Mouse (Mus musculus): Measurements from ENCODE around the gene Timp4.
"Not testable (repeated sequence)": the region's sequence is repeated elsewhere in the genome, so short reads cannot be mapped to it uniquely, and the experiment has no call there.

Timp4 gene

DNA sequence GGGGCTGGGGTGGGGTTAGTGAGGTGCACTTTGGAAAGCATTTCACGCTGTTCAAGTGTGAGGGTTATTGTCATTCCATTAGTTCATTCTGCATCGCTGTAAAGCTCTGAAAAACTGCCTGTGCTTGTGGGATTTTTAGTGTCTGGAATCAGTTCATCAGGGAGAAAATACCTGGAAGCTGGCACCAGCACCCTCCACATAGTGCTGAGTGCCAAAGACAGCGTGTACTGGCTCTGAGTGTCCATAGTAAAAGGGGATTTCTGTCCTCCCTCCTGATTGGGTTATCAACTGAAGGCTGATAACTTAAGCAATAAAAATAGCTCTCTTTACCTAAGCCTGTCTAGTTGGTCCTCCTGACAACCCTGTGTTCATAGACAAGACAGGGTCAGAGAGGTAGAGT is 8.5 kb upstream of the Timp4 start:
- intact Hi-C loops (cut with DNase I): loop anchor here (10.0 kb wide), 1 partner anchor 226 kb away; the partner anchor contains the start of gene Tamm41

GRCm38 (mm10) chr6:115255171-115255570 is 3.2 kb upstream of the Timp4 start:
- intact Hi-C loops (cut with DNase I): no loop called here

DNA sequence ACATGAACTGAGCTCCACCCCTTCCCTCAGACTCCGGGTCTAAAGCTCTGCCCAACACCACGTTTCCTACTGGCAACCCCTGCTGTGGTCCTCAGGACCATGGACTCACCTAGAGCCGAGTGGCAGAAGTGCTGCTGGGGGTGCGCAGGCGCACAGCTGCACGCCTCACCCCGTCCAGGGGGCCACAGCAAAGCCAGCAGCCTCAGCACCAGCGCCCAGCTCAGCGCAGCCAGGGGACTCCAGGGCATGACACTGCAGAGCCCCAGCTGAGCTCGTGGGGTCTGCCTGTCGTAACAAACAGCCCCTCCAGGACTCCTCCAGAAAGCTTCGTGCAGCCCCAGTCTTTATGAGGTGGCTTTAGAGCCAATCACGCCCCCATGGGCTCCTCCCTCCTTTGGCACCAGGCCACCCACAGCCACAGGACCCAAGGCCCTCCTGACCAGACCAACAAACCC is 447 bp downstream of the Timp4 start:
- intact Hi-C loops (cut with DNase I): no loop called here

- intact Hi-C loops (cut with DNase I): no loop called here
Observed at GRCm38 (mm10) chr6:115245500-115246058, 6.4 kb downstream of the Timp4 start.

DNA sequence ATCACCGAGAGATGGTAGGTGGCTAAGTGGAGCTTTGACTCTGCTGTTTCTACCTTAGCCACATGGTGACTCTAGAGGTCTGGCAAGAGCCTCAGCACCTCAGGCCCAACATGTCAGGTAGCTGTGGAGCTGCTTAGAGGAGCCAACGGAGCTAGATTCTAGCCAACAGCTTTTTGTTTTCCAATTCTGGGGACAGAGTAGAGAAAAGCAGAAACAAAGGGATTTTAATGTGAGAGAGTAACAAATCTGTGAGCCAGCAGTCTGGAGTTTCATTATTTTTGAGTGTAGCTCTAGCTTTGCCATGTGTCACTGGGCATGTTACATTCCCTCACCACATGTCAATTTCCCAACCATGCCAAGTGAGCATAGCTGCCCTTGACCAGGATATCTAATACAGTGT is 7.8 kb downstream of the Timp4 start:
- intact Hi-C loops (cut with DNase I): no loop called here

DNA sequence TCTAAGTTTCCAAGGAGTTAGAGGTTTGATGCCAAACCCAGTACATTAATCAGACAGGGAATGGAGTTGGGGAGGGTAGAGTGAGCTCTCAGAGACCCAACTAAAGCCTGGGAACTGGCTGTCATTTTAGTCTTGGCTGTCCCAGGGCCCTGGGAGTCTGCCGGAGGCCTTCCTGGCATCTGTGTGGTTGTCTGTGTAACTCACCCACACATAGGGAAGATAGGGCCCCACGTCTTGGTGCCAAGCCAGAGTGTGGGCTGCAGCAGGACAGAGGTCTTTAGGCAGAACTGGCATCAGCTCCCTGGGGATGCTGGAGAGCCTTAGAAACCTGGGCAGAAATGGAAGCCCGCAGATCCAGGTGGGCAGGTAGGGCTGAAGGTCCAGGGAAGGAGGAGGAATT is 10.1 kb downstream of the Timp4 start:
- intact Hi-C loops (cut with DNase I): no loop called here

- intact Hi-C loops (cut with DNase I): no loop called here
Observed at GRCm38 (mm10) chr6:115241131-115241699, 10.8 kb downstream of the Timp4 start.

DNA sequence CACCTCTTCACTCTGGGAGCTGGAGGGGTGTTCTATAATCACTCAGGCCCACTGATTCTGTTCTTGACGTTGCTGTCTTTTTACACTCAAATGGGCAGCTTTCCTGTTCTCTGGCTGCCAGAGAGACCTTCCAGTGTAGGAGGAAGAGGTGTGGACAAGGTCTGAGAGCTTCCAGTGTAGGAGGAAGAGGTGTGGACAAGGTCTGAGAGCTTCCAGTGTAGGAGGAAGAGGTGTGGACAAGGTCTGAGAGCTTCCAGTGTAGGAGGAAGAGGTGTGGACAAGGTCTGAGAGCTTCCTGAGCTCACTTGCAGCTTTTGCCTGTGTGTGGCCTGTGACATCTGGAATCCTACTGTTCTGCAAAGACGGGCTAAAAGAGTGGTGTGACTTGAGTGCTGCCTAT is 11.6 kb downstream of the Timp4 start:
- intact Hi-C loops (cut with DNase I): not testable (repeated sequence)

DNA sequence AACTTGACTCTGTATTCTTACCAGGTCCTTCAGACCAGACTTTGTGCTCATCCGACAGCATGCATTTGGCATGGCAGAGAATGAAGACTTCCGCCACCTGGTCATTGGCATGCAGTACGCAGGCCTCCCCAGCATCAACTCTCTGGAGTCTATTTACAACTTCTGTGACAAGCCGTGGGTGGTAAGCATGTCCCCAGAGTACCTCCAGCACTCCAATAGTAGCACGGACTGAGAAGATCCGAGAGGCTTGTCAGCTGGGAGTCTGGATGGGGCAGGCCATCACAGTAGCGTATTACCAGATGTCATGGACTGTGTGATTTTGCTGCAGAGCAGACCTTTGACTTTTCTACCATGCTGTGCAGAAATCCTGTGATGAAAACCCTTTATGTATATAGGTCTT is 12.7 kb downstream of the Timp4 start:
- intact Hi-C loops (cut with DNase I): no loop called here

- intact Hi-C loops (cut with DNase I): no loop called here
Observed at GRCm38 (mm10) chr6:115238031-115239027, 13.7 kb downstream of the Timp4 start.

GRCm38 (mm10) chr6:115232562-115232961 is 19.4 kb downstream of the Timp4 start:
- intact Hi-C loops (cut with DNase I): no loop called here

GRCm38 (mm10) chr6:115231836-115232235 is 20.2 kb downstream of the Timp4 start:
- intact Hi-C loops (cut with DNase I): no loop called here

GRCm38 (mm10) chr6:115230557-115230956 is 21.4 kb downstream of the Timp4 start:
- intact Hi-C loops (cut with DNase I): no loop called here

DNA sequence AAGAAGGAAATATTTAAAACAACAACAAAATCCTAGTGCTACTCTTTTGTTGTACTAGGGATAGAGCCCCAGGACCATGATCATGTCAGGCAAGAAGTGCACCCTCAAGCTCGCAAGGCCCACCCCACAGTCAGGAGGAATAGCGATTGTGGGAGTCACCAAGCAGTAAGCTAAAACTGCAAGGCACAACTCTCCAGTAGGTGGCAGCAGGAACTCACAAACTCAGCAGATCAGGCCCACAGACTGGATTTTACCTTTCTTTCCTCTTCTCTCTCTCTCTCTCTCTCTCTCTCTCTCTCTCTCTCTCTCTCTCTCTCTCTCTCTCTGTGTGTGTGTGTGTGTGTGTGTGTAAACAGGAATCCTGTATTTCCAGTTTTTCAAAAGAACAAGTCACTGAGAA is 24.5 kb downstream of the Timp4 start:
- intact Hi-C loops (cut with DNase I): loop anchor here (1.0 kb wide), 2 partner anchors 40 to 312 kb away; no protein-coding TSS in a partner anchor

DNA sequence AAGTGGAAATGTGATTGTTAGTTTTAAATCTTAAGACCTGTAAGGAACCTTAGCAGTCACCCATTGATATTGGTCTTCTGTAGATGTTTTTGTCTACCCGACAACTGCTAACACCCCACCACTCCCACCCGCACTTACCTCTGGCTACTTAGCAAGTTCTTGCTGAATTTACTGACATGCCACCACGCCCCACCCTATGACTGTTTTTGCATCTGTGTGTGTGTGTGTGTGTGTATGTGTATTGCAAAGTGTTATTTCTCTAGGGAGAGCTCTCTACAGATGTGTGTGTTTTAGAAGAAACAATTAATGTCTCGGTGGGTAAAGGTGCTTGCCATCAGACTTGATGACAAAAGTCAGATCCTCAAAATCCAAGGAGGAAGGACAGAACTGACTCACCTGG is 25.0 kb downstream of the Timp4 start, which contains the start of gene Gm17482:
Gene Gm17482 (plus strand): TSS at position 301 of the 400 bp plus-strand sequence.
- intact Hi-C loops (cut with DNase I): loop anchor here (1.0 kb wide), 2 partner anchors 40 to 312 kb away; no protein-coding TSS in a partner anchor

DNA sequence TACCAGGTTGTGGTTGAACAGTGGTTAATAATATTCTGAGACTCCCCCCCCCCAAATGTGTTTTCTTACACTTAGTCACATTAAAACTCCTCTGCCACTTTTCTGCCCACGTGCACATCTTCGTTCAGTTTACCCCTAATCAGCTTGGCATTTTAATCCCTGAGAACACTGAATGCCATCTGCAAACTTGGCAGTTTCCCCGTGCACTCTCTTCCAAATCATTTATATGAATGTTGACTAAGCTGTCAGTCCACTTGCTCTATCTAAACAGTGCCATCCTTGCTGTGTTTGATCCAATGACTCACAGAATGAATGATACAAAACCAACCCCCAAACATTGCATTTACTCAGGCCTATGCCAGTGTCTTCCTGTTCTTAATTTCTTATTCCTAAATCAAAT is 26.5 kb downstream of the Timp4 start:
- intact Hi-C loops (cut with DNase I): no loop called here

- intact Hi-C loops (cut with DNase I): loop anchor here (5.0 kb wide), 1 partner anchor 44 kb away; no protein-coding TSS in a partner anchor
Observed at GRCm38 (mm10) chr6:115221215-115221641, 30.8 kb downstream of the Timp4 start.

DNA sequence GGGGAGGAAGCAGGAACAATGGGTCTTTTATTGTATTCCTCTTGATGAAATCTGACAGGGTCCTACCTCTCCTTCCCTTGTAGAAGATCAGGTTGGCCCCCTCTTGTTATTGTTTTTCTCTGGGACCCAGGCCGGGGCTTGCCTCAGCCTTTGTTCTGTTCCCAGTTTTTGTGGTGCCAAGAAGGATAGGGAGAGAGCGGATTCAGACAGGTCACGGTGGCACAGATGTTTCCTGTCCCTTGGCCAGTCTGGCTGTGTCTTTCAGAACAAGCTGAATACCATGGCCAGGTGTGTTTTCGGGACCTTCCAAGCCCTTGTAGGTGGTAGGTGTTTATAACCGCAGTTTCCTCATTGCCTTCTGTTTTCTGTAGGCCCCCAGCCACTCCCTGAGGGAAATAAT is 38.9 kb downstream of the Timp4 start:
- intact Hi-C loops (cut with DNase I): no loop called here

GRCm38 (mm10) chr6:115212132-115212903 is 39.7 kb downstream of the Timp4 start:
- intact Hi-C loops (cut with DNase I): no loop called here

DNA sequence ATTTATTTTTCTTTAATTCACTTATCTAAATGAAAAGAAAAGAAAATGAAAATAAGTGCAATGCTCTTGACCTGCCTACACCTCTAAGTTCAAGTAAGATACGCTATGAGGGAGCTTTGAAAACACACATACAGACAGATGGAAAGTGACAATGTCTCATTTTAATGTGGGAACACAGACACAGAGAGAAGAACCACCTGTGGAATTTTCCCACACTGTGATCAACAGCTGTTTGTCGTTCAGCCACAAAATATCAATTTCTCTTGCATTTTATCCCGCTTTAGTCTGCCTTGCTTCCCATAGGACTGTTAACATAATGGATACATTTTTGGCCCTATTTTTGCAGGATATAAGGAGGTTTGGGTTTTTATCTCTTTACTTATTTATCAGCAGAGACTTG is 41.2 kb downstream of the Timp4 start:
- intact Hi-C loops (cut with DNase I): no loop called here

DNA sequence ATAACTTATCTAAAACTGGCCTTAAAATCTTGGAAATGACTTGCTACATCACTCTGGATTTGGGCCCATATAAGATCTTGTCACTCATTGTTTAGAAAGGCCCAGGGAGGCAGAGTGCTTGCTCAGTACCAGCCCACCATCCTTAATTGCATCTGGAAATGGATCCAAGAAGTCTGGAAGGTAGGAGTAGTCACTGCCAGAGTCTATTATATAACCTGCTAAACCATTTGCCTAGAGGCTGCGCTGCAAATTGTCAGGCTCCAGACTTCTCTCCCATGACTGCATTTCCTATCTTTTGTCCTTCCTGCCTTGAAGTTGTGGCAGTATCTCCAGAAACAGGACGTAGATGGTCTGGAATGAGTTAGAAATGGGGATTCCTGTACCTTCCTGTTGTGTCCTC is 41.8 kb downstream of the Timp4 start:
- intact Hi-C loops (cut with DNase I): no loop called here

Measured in adrenal gland (tissue).